Mouse (Mus musculus) megakaryocyte progenitor cell, adult 5-6 weeks (primary cell): ENCODE measurements at regions not wholly inside any gene's neighbourhood (a gene's known extent, or its start where the extent isn't known, plus 50 kb on each side); places are given as distances from the start of the nearest gene placed in this dataset.

Experiments used
- ATAC-seq: replicated peaks from 2 replicates; pipeline ENCODE4 v1.8.0; 2016; ENCODE audit warnings: mild to moderate bottlenecking, moderate TSS enrichment, inconsistent platforms; ENCODE audit not compliant: poor library complexity

DNA sequence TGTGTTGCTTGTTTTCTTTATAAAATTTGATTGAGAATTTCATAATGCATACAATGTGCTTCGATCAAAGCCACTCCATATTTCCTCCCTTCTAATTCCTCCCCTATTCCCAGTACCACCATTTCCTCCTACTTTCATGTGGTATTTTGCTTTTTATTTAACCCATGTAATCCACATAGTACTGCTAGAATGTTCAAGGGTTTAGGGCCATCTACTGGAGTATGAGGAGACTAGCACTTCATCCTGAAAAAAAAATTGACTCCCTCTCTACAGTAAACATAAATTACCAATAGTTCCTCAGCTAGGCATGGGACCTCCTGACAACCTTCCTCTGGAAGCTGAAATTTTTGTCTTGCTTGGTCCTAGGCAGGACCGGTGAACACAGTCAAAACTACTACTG lies 163.0 kb downstream of the Gpr165 start:
- ATAC-seq: no peak

GRCm38 (mm10) chrX:96878721-96879120 lies 165.5 kb downstream of the Gpr165 start:
- ATAC-seq: 0 out of 2 replicates have a peak, but pooled peaks have one; percentile 58

DNA sequence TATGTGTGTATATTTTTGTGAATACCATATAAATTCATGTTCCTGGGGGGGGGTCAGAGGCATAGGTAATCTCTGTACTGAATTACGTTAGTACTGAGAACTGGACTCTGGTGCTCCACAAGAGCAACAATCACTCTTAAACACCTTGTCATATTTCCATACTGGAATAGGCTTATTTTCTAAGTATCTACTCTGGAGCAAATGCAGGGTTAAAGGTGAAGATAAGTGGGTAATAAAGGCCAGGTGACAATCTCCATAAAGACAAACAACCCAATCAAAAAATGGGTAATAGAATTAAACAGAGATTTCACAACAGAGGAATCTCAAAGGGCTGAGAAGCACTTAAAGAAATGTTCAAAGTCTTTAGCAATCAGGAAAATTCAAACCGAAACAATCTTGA lies 165.9 kb downstream of the Gpr165 start:
- no peak for ATAC-seq

- ATAC-seq: no peak; the same call in 1 of the 2 replicates
Measured at GRCm38 (mm10) chrX:96900636-96901035, 171.8 kb upstream of the Pgr15l start.
